Mouse (Mus musculus) intestine, embryonic 16.5 days (tissue): ENCODE data around the gene Mtfr1l. TPM values are rescaled to one million over a fixed set of nuclear protein-coding genes. Genes with fewer than 3 reads are reported as not detected.

Experiments used
- ATAC-seq: fragments of 200-750 bp; cut with Nextera tagmentation; 2 replicates; pipeline ENCODE4 v1.8.0; 2017; ENCODE audit warnings: moderate TSS enrichment, moderate library complexity
- H3K27ac ChIP-seq: fragments of 300-500 bp; sonication (generic); 2 replicates; pipeline ENCODE4 v1.5.1; 2014; ENCODE audit warnings: mild to moderate bottlenecking, low read length
- H3K27me3 ChIP-seq: fragments of 300-500 bp; sonication (generic); replicated peaks from 2 replicates; pipeline ENCODE4 v1.6.1; 2014; ENCODE audit warnings: low read length, control low read depth, mixed read lengths; ENCODE audit not compliant: control insufficient read depth, insufficient read depth
- H3K36me3 ChIP-seq: fragments of 300-500 bp; sonication (generic); 2 replicates; pipeline ENCODE4 v1.6.1; 2014; ENCODE audit warnings: low read length, control low read depth; ENCODE audit not compliant: control insufficient read depth, insufficient read depth
- H3K4me1 ChIP-seq: fragments of 300-500 bp; sonication (generic); 2 replicates; pipeline ENCODE4 v1.6.1; 2014; ENCODE audit warnings: low read length, control low read depth, mixed read lengths; ENCODE audit not compliant: control insufficient read depth, insufficient read depth
- H3K4me2 ChIP-seq: fragments of 300-500 bp; sonication (generic); 2 replicates; pipeline ENCODE4 v1.6.1; 2014; ENCODE audit warnings: low read depth, low read length, control low read depth
- H3K4me3 ChIP-seq: fragments of 300-500 bp; sonication (generic); 2 replicates; pipeline ENCODE4 v1.5.1; 2014; ENCODE audit warnings: mild to moderate bottlenecking, low read length
- H3K9ac ChIP-seq: fragments of 300-500 bp; sonication (generic); 2 replicates; pipeline ENCODE4 v1.6.1; 2014; ENCODE audit warnings: low read depth, low read length
- H3K9me3 ChIP-seq: fragments of 300-500 bp; sonication (generic); 2 replicates; pipeline ENCODE4 v1.6.1; 2016; ENCODE audit warnings: low read length, control low read depth; ENCODE audit not compliant: control insufficient read depth
- WGBS: fragments of 180-500 bp; shearing (Covaris S2); extraction: QIAGEN DNeasy Blood & Tissue Kit; methylation state at CpG from one replicate; pipeline ENCODE4 v1.1.7; 2014; 5-methylcytosine and 5-hydroxymethylcytosine counted together
- polyA plus RNA-seq: library from polyadenylated mRNA; unstranded; fragments of >200 nt; fragmentation: Nextera tagmentation; extraction: Ambion mirVana; gene quantifications from 2 replicates; pipeline ENCODE4 v1.2.1, GENCODE M21; 2015

Gene Mtfr1l
- polyA plus RNA-seq, 1 experiment from 2014 or later = 97.1 TPM

GRCm38 (mm10) chr4:134489986-134490665 is 45.1 kb downstream of the Mtfr1l start:
- peak; percentile 66 for ATAC-seq
- Histone ChIP-seq H3K27me3 (no peaks in the 10 kb centered on the region), H3K4me3 (no peak overlapping the region), H3K9ac (no peak overlapping the region), H3K27ac (peak overlapping the region; percentile 60), H3K9me3 (no peaks in the 10 kb centered on the region), H3K36me3 (no peaks in the 10 kb centered on the region), H3K4me2 (no peak overlapping the region), H3K4me1 (peaks cover 18% of the 10 kb centered on the region)
- WGBS = 67% methylated on average over 11 of the region's 11 CpGs

- H3K36me3 ChIP-seq = no peaks in the 10 kb centered on the region
- no peak for ATAC-seq
Measured at GRCm38 (mm10) chr4:134488211-134488610, 47.0 kb downstream of the Mtfr1l start.

GRCm38 (mm10) chr4:134485151-134485900 is 49.9 kb downstream of the Mtfr1l start:
- no peak for ATAC-seq
- Histone ChIP-seq H3K4me1 (0 out of 2 replicates have a peak, but pooled peaks cover 2% of the 10 kb centered on the region), H3K27me3 (no peaks in the 10 kb centered on the region), H3K9me3 (no peaks in the 10 kb centered on the region), H3K4me2 (no peak overlapping the region), H3K27ac (no peak overlapping the region), H3K9ac (no peak overlapping the region), H3K36me3 (no peaks in the 10 kb centered on the region), H3K4me3 (no peak overlapping the region)
- WGBS = 81% methylated on average over 5 of the region's 5 CpGs

More at GRCm38 (mm10) chr4:134488211-134488610, 47.0 kb downstream of the Mtfr1l start:
- no peaks in the 10 kb centered on the region for H3K27me3 ChIP-seq
- no peak overlapping the region for H3K4me2 ChIP-seq
- no peaks in the 10 kb centered on the region for H3K9me3 ChIP-seq
- no peak overlapping the region for H3K4me3 ChIP-seq
- no peak overlapping the region for H3K27ac ChIP-seq
- peaks cover 9% of the 10 kb centered on the region; the same call in 1 of the 2 replicates for H3K4me1 ChIP-seq
- WGBS = 90% methylated on average over 5 of the region's 5 CpGs
- no peak overlapping the region for H3K9ac ChIP-seq

GRCm38 (mm10) chr4:134484231-134484630 is 51.0 kb downstream of the Mtfr1l start:
- no peak overlapping the region for H3K4me2 ChIP-seq
- H3K4me1 ChIP-seq = no peaks in the 10 kb centered on the region
- H3K4me3 ChIP-seq = no peak overlapping the region
- no peak overlapping the region for H3K9ac ChIP-seq
- H3K36me3 ChIP-seq = no peaks in the 10 kb centered on the region
- no peak for ATAC-seq
- no peaks in the 10 kb centered on the region for H3K27me3 ChIP-seq
- no peak overlapping the region for H3K27ac ChIP-seq
- no peaks in the 10 kb centered on the region for H3K9me3 ChIP-seq
- WGBS = 82% methylated on average over 10 of the region's 10 CpGs

GRCm38 (mm10) chr4:134483696-134484095 is 51.5 kb downstream of the Mtfr1l start:
- no peaks in the 10 kb centered on the region for H3K36me3 ChIP-seq
- no peaks in the 10 kb centered on the region for H3K4me1 ChIP-seq
- 43% methylated on average over 6 of the region's 6 CpGs for WGBS
- H3K4me3 ChIP-seq = no peak overlapping the region
- H3K27ac ChIP-seq = no peak overlapping the region
- no peaks in the 10 kb centered on the region for H3K9me3 ChIP-seq
- no peak overlapping the region for H3K9ac ChIP-seq
- H3K4me2 ChIP-seq = no peak overlapping the region
- H3K27me3 ChIP-seq = no peaks in the 10 kb centered on the region
- no peak for ATAC-seq

- no peaks in the 10 kb centered on the region for H3K36me3 ChIP-seq
- no peak for ATAC-seq
- no peak overlapping the region for H3K4me2 ChIP-seq
- no peak overlapping the region for H3K27ac ChIP-seq
- H3K4me1 ChIP-seq = no peaks in the 10 kb centered on the region
- WGBS = 63% methylated on average over 6 of the region's 6 CpGs
- no peaks in the 10 kb centered on the region for H3K27me3 ChIP-seq
- H3K9me3 ChIP-seq = no peaks in the 10 kb centered on the region
- no peak overlapping the region for H3K9ac ChIP-seq
- H3K4me3 ChIP-seq = no peak overlapping the region
Measured at GRCm38 (mm10) chr4:134483078-134483688, 52.0 kb downstream of the Mtfr1l start.

GRCm38 (mm10) chr4:134482442-134482841 is 52.7 kb downstream of the Mtfr1l start:
- WGBS = 66% methylated on average over 8 of the region's 8 CpGs
- Histone ChIP-seq H3K36me3 (no peaks in the 10 kb centered on the region), H3K27me3 (no peaks in the 10 kb centered on the region), H3K4me2 (no peak overlapping the region), H3K4me1 (no peaks in the 10 kb centered on the region), H3K9ac (no peak overlapping the region), H3K4me3 (no peak overlapping the region), H3K9me3 (no peaks in the 10 kb centered on the region), H3K27ac (no peak overlapping the region)
- ATAC-seq = no peak

- no peak overlapping the region for H3K9ac ChIP-seq
- H3K9me3 ChIP-seq = no peaks in the 10 kb centered on the region
- no peak overlapping the region for H3K4me2 ChIP-seq
- 54% methylated on average over 6 of the region's 6 CpGs for WGBS
- H3K4me1 ChIP-seq = no peaks in the 10 kb centered on the region
- ATAC-seq = no peak
- H3K4me3 ChIP-seq = no peak overlapping the region
- H3K27me3 ChIP-seq = no peaks in the 10 kb centered on the region
- H3K27ac ChIP-seq = no peak overlapping the region
- H3K36me3 ChIP-seq = peaks cover 5% of the 10 kb centered on the region
Measured at GRCm38 (mm10) chr4:134481270-134481669, 53.9 kb downstream of the Mtfr1l start.

- peak; percentile 38; the same call in 1 of the 2 replicates for ATAC-seq
- 18% methylated on average over 6 of the region's 6 CpGs for WGBS
- no peak overlapping the region for H3K27ac ChIP-seq
Measured at GRCm38 (mm10) chr4:134480864-134481263, 54.3 kb downstream of the Mtfr1l start.

More at GRCm38 (mm10) chr4:134480864-134481263, 54.3 kb downstream of the Mtfr1l start:
- Histone ChIP-seq H3K27me3 (no peaks in the 10 kb centered on the region), H3K36me3 (peaks cover 5% of the 10 kb centered on the region), H3K4me1 (no peaks in the 10 kb centered on the region), H3K9me3 (no peaks in the 10 kb centered on the region), H3K4me3 (no peak overlapping the region), H3K4me2 (no peak overlapping the region), H3K9ac (no peak overlapping the region)
